Mouse (Mus musculus): Measurements from ENCODE around the gene Igfals.

DNA sequence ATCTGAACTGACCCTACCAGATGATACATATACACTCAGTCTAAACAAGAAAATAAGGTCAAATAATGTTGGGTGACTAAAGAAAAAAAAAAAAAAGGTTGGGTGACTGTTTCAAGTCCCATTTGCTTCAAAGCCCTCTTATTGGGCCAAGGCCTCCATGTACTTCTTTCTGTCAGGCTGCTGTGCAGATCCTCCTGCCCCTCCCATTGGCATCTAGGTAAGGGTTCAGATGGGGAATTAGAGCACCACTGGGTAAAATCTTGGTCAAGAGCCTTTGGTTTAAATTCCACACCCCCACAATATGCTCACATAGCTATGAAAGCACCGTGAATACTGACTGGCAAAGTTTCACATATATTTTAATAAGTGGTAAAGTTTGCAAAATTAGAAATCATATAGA lies 57.4 kb downstream of the Igfals start:
- TF ChIP-seq CTCF (conservative IDR thresholded peaks at IDR 0.05; ENCODE audit: insufficient read depth, insufficient read length, low read depth, low read length) (no peak), POLR2A (IDR thresholded peaks at IDR 0.05; ENCODE audit: low read depth, low read length) (no peak)
